In the genomic region with DNA sequence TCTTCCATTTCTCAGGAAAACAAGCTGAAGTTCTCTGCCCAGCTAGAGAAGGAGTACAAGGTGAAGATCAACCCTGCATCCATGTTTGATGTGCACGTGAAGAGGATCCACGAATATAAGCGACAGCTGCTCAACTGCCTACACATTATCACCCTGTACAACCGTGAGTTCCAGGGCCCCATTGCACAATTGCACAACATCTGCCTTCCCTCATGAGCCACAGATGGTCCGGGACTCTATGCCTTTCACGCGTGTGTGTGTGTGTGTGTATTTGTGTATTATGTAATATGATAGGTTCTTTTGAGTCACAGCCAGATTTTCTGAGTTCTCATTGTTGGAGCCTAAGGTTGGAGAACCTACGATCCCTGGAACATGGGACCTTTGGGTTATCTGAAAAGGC, we compare ENCODE assay signal across 11 mouse cellular contexts.
"Had no signal": no experiment of that assay in that cellular context is flagged by ENCODE, and none has a peak within 500 bp of the region (broad histone marks: within the 10 kb centered on the region; RNA-seq: fewer than 3 reads in every experiment).

No protein-coding gene starts in this region.

- DNase-seq: kidney, adult 11 months; kidney, adult 8-10 months; kidney, postnatal 14 days; kidney, postnatal 4 days; liver, embryonic 13.5 days; lung, adult 2 months; lung, postnatal 14 days; right cerebral cortex, adult 18-20 months; right cerebral cortex, postnatal 14 days; right cerebral cortex, postnatal 4 days; thymus, postnatal 36 days had no signal
